Mouse (Mus musculus) embryo, embryonic 9.5 days (tissue): ENCODE measurements around the gene Gmpr2.

Source experiments
- DNase-seq: peaks from one replicate; pipeline ENCODE4 v3.0.0-alpha.2; 2017; ENCODE audit errors: extremely low spot score

Gene Gmpr2

GRCm38 (mm10) chr14:55681160-55682117 is 9.7 kb downstream of the Gmpr2 start, which contains the start of gene Tinf2:
Tinf2 (minus strand) TSS chr14:55681820.
- DNase-seq: peak; percentile 98

GRCm38 (mm10) chr14:55682118-55682493 is 10.4 kb downstream of the Gmpr2 start:
- DNase-seq: no peak

DNA sequence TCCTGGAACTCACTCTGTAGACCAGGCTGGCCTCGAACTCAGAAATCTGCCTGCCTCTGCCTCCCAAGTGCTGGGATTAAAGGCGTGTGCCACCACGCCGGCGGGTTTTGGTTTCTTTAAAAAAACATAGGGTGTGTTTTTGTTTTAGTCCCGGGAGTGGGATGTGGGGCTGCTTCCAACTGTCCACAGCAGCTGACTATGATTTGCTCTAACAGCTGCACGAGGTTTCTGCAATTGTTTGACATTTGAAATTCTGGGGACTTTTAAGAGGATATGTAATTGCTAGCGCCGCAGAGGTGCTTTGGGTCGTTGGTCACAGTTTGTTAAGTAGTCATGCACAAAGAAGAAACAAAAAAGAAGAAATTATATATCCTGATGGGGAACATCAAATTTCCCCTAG is 17.7 kb downstream of the Gmpr2 start:
- no peak for DNase-seq

DNA sequence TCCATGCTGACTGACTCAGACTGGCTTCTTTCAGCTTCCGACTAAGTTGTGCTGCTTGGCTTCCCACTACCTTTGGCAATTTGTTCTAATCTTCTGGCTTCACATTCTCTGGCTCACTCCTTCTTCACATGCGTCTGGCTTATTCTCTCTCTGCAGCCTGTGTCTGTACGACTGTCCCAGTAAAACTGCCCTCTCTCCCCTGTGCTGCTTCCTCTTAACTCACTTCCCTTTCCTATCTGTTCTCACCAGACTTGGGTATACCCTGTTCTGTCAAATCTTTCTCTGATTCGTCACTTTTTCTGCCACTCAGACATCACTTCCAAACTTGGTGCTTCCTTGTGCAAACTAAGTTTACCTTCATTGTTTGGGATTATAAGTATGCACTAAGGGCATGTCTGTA is 25.5 kb downstream of the Gmpr2 start:
- no peak for DNase-seq

- no peak for DNase-seq
Measured at GRCm38 (mm10) chr14:55701131-55701530, 29.4 kb downstream of the Gmpr2 start.

DNA sequence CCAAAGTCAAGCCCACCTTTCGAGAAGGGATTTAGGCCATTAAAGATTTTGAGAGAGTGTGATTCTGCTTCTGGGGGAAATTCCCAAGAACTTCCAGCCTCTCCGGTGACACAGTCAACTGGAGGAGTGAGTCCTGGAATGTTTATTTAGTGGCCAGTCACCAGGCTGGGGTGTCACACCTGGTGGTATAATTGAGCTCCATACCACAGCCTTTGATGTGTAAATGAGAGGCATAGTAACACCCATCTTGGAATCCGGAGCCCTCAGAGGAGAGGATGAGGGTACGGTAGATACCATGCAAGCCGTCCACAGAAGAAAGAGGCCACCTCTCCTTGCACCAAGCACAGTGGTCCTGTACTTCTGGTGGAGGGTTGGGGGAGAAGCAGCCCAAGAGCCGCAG is 31.0 kb downstream of the Gmpr2 start:
- no peak for DNase-seq

GRCm38 (mm10) chr14:55706051-55706600 is 34.4 kb downstream of the Gmpr2 start:
- DNase-seq: no peak

DNA sequence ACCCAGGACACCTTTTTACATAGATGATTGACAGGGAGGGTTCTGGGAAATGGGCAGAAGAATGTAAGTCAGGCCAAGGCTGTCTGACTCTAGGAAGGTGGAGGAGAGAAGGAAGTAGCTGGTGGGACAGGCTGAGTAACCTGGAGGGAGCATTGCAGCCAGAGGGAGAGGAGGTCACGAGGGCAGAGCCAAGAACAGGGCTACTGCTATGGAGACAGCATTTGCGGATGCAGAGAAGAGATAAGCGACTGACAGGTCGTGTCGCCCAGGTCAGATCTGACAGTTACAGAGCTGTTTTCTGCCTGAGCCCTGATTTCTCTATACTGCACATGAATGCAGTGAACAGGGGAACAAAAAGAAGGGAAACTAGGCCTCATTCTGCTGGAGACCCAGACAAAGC is 35.7 kb downstream of the Gmpr2 start:
- no peak for DNase-seq

DNA sequence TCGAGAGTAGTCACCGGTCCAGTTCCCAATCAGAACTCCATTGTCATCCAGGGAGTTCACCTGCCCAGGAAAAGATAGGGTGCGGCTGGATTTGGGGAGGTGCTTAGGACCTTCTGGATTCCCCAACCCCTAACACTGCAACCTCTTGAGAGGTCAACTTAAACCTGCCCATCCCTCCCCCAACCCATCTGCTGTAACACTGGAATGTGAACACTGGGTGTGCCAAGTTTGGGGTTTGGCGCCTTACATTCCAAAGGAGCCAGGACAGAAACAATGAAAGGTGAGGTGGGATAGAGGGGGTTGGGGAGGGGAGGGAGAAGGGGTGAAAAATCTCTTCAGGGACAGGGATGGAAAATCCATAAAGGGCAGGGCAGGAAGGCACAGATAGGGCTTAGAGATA is 37.8 kb downstream of the Gmpr2 start:
- DNase-seq: no peak

GRCm38 (mm10) chr14:55711786-55712185 is 40.0 kb downstream of the Gmpr2 start:
- no peak for DNase-seq

- peak; percentile 22 for DNase-seq
Measured at GRCm38 (mm10) chr14:55713007-55713728, 41.4 kb downstream of the Gmpr2 start.

DNA sequence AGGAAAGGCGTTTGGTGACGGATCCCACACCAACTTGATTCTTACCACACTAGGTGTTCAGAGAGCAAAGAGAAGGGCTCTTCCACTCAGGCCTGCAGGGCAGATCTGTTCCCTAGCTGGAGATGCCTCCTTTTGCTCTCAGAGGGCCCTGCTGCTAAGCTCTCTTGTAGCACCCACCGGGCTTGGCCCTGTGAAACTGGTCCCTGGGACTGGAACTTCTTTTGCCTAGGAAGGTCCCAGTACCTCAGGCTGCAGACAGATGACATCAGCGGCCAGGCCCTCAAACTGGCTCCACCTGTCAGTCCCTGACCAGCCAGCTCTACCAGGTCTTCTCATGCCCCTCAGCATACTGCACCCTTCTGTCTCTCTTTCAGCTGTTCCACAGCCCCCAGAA is 42.0 kb downstream of the Gmpr2 start, which contains the start of gene Tgm1:
Tgm1 (minus strand) TSS at position 198 of the 394 bp plus-strand sequence.
- DNase-seq: no peak

- no peak for DNase-seq
Measured at GRCm38 (mm10) chr14:55714893-55715292, 43.2 kb downstream of the Gmpr2 start.

DNA sequence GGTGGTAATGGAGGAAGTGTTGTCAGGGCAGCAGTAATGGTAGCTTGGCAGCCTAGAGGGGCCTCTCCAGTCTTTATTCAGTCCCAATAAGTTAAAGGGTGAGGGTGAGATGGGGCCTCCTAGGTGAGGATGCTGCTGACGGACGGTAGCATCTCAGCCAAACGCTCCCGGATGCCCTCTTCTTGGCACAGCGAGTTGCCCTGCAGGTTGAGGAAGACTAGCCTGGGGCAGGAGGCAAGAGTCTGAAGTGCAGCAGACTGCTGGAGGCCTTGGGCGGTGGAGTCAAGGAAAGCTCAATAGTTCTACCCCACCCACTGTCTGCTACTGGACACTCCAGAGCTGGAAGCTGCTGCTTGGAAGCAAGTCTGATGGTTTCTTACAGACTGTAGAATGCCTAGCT is 44.5 kb downstream of the Gmpr2 start:
- no peak for DNase-seq

- no peak for DNase-seq
Measured at GRCm38 (mm10) chr14:55716884-55717283, 45.1 kb downstream of the Gmpr2 start.

- DNase-seq: no peak
Measured at GRCm38 (mm10) chr14:55719737-55720136, 48.0 kb downstream of the Gmpr2 start.

DNA sequence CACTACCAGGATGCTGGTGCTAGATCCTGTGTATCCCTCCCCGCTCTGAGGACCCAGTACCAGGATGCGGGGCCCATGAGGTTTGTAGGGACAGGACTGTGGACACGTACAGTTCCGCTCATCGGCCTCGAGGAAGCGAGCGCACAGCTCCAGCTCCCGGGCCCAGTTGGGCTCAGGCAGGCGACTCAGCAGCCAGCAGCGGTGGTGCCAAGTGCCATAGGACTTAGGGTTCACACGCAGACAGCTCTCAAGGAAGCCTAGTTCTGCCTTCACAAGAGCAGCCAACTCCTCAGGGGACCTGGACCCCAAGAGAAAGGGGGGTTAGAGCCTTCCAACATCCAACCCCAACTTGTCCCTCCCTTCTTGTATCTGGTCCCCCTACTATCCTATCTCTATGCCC is 48.9 kb downstream of the Gmpr2 start:
- DNase-seq: no peak

GRCm38 (mm10) chr14:55721076-55721475 is 49.3 kb downstream of the Gmpr2 start:
- no peak for DNase-seq

- peak; percentile 95 for DNase-seq
Measured at GRCm38 (mm10) chr14:55721700-55722437, 50.1 kb downstream of the Gmpr2 start, which contains the start of gene Rabggta. Rabggta (minus strand) TSS chr14:55722263.

GRCm38 (mm10) chr14:55722438-55722945 is 50.8 kb downstream of the Gmpr2 start:
- DNase-seq: no peak

GRCm38 (mm10) chr14:55723433-55723832 is 51.7 kb downstream of the Gmpr2 start:
- DNase-seq: no peak
